Mouse (Mus musculus) left cerebral cortex, postnatal 36 days (tissue): Measurements from ENCODE around the gene Fyco1. TPM values are rescaled to one million over a fixed set of nuclear protein-coding genes. Genes with fewer than 3 reads are reported as not detected.
A peak's percentile ranks its signal among the peaks of the same experiment; 100 is the strongest.

ENCODE experiments used
- DNase-seq, 2 experiments: peaks; one replicate each; pipeline ENCODE4 v3.0.0; 2021 to 2022; ENCODE audit warnings: low spot score in 2 of 2, mixed read lengths in 1 of 2
- intact Hi-C: fragments of 180-260 bp; cut with DNase I; formaldehyde crosslinking; loops from one replicate; pipeline ENCODE4 v1.15.1; 2025
- total RNA-seq, 2 experiments: library from RNA; stranded (reverse); gene quantifications; 2 replicates each; pipeline ENCODE4 v1.2.3; 2021

Fyco1 gene
- 10 to 100 TPM; 21.7 to 35.5 TPM for total RNA-seq

- peak; percentile 92 to 95 for DNase-seq
- intact Hi-C loops: no loop called here
Measured at GRCm38 (mm10) chr9:123851713-123852448, at the start of gene Fyco1. Gene Fyco1, minus strand, starts transcription at chr9:123851899.

- intact Hi-C loops: no loop called here
- DNase-seq: no peak
Measured at GRCm38 (mm10) chr9:123872049-123872448, 20.4 kb upstream of the Fyco1 start.

GRCm38 (mm10) chr9:123869167-123869784 is 17.6 kb upstream of the Fyco1 start:
- intact Hi-C loops: no loop called here

GRCm38 (mm10) chr9:123863641-123864040 is 11.9 kb upstream of the Fyco1 start:
- DNase-seq: no peak
- intact Hi-C loops: no loop called here

More at GRCm38 (mm10) chr9:123869167-123869784, 17.6 kb upstream of the Fyco1 start:
- DNase-seq: no peak

- no peak for DNase-seq
- intact Hi-C loops: no loop called here
Measured at GRCm38 (mm10) chr9:123862895-123863616, 11.4 kb upstream of the Fyco1 start.

GRCm38 (mm10) chr9:123861929-123862328 is 10.2 kb upstream of the Fyco1 start, which contains the start of gene Xcr1:
Gene Xcr1, minus strand, starts transcription at chr9:123862029.
- DNase-seq: no peak
- intact Hi-C loops: no loop called here

- intact Hi-C loops: no loop called here
Measured at GRCm38 (mm10) chr9:123856836-123857235, 5.1 kb upstream of the Fyco1 start.

GRCm38 (mm10) chr9:123852449-123853390 is 1.0 kb upstream of the Fyco1 start:
- intact Hi-C loops: no loop called here
- no peak for DNase-seq

More at GRCm38 (mm10) chr9:123856836-123857235, 5.1 kb upstream of the Fyco1 start:
- DNase-seq: no peak

- DNase-seq: peak; percentile 12 to 26
- intact Hi-C loops: no loop called here
Measured at GRCm38 (mm10) chr9:123851062-123851712, 512 bp downstream of the Fyco1 start.

GRCm38 (mm10) chr9:123850705-123851061 is 1.0 kb downstream of the Fyco1 start:
- no peak for DNase-seq
- intact Hi-C loops: no loop called here

GRCm38 (mm10) chr9:123849976-123850695 is 1.6 kb downstream of the Fyco1 start:
- intact Hi-C loops: no loop called here
- no peak for DNase-seq

GRCm38 (mm10) chr9:123846490-123846889 is 5.2 kb downstream of the Fyco1 start:
- no peak for DNase-seq
- intact Hi-C loops: no loop called here

GRCm38 (mm10) chr9:123845120-123845519 is 6.6 kb downstream of the Fyco1 start:
- DNase-seq: no peak
- intact Hi-C loops: no loop called here

GRCm38 (mm10) chr9:123844468-123844867 is 7.2 kb downstream of the Fyco1 start:
- no peak for DNase-seq
- intact Hi-C loops: no loop called here

GRCm38 (mm10) chr9:123840243-123840642 is 11.5 kb downstream of the Fyco1 start:
- intact Hi-C loops: no loop called here
- no peak for DNase-seq

GRCm38 (mm10) chr9:123835851-123836250 is 15.8 kb downstream of the Fyco1 start:
- intact Hi-C loops: no loop called here
- DNase-seq: no peak

GRCm38 (mm10) chr9:123828916-123829315 is 22.8 kb downstream of the Fyco1 start:
- intact Hi-C loops: no loop called here
- DNase-seq: no peak

- DNase-seq: no peak
- intact Hi-C loops: no loop called here
Measured at GRCm38 (mm10) chr9:123826631-123827030, 25.1 kb downstream of the Fyco1 start.
